ENCODE assay signal across 8 mouse cellular contexts in genomic region chr4:131915821-131916328, GRCm38 (mm10). TPM values are rescaled to one million over a fixed set of nuclear protein-coding genes. Genes with fewer than 3 reads are reported as not detected.
DNase-seq lines count a peak whose midpoint lies in the region; ATAC-seq lines count a peak whose summit lies in the region.

No protein-coding gene starts in this region.

- peaks cover 73% of the 10 kb centered on the region for H3K4me1 ChIP-seq in midbrain, embryonic 10.5 days
- H3K4me1 ChIP-seq in midbrain, embryonic 16.5 days (ENCODE audit: control insufficient read depth, insufficient read depth, low read length), result peaks cover 12% of the 10 kb centered on the region
- peaks cover 42% of the 10 kb centered on the region for H3K4me1 ChIP-seq in intestine, embryonic 16.5 days (ENCODE audit: control insufficient read depth, insufficient read depth, low read length)
- H3K4me1 ChIP-seq in neural tube, embryonic 14.5 days (ENCODE audit: control insufficient read depth, insufficient read depth, low read length), result peaks cover 22% of the 10 kb centered on the region

- H3K4me3 ChIP-seq in midbrain, embryonic 10.5 days, result peak overlapping the region; percentile 49
- no peak overlapping the region; the same call in 1 of the 2 replicates for H3K4me3 ChIP-seq in midbrain, embryonic 16.5 days (ENCODE audit: low read depth, low read length)
- no peak overlapping the region for H3K4me3 ChIP-seq in intestine, embryonic 16.5 days (ENCODE audit: low read length)
- no peak overlapping the region for H3K4me3 ChIP-seq in neural tube, embryonic 14.5 days (ENCODE audit: low read depth, low read length)

- no peak overlapping the region; the same call in 1 of the 2 replicates for H3K4me2 ChIP-seq in midbrain, embryonic 16.5 days (ENCODE audit: low read length)
- H3K4me2 ChIP-seq in intestine, embryonic 16.5 days (ENCODE audit: low read depth, low read length), result peak overlapping the region; percentile 54; the same call in 1 of the 2 replicates
- peak overlapping the region; percentile 33; the same call in 1 of the 2 replicates for H3K4me2 ChIP-seq in neural tube, embryonic 14.5 days (ENCODE audit: low read depth, low read length)

- no peaks in the 10 kb centered on the region for H3K9me3 ChIP-seq in midbrain, embryonic 10.5 days (replicated peaks)
- H3K9me3 ChIP-seq in midbrain, embryonic 16.5 days (replicated peaks; ENCODE audit: control insufficient read depth, low read length, poor library complexity, severe bottlenecking), result no peaks in the 10 kb centered on the region
- no peaks in the 10 kb centered on the region for H3K9me3 ChIP-seq in intestine, embryonic 16.5 days (ENCODE audit: control insufficient read depth, low read length)
- no peaks in the 10 kb centered on the region for H3K9me3 ChIP-seq in neural tube, embryonic 14.5 days (ENCODE audit: control insufficient read depth, low read length)

- no peak for ATAC-seq in midbrain, embryonic 16.5 days
- no peak for ATAC-seq in intestine, embryonic 16.5 days
- ATAC-seq in neural tube, embryonic 14.5 days (ENCODE audit: low read depth), result no peak
- no peak for ATAC-seq in erythroblast, adult 5-6 weeks (replicated peaks; ENCODE audit: low FRiP score, poor library complexity, severe bottlenecking)

- no peaks in the 10 kb centered on the region for H3K36me3 ChIP-seq in midbrain, embryonic 10.5 days
- no peaks in the 10 kb centered on the region for H3K36me3 ChIP-seq in midbrain, embryonic 16.5 days (ENCODE audit: control insufficient read depth, insufficient read depth, low read length)
- H3K36me3 ChIP-seq in intestine, embryonic 16.5 days (ENCODE audit: control insufficient read depth, insufficient read depth, low read length), result no peaks in the 10 kb centered on the region
- no peaks in the 10 kb centered on the region for H3K36me3 ChIP-seq in neural tube, embryonic 14.5 days (ENCODE audit: control insufficient read depth, insufficient read depth, low read length)

- H3K9ac ChIP-seq in midbrain, embryonic 16.5 days (ENCODE audit: low read depth, low read length), result no peak overlapping the region
- 0 out of 2 replicates have a peak overlapping the region, but pooled peaks have one; percentile 60 for H3K9ac ChIP-seq in intestine, embryonic 16.5 days (ENCODE audit: low read depth, low read length)
- no peak overlapping the region for H3K9ac ChIP-seq in neural tube, embryonic 14.5 days (replicated peaks; ENCODE audit: low read depth, low read length)

- peaks cover 99% of the 10 kb centered on the region for H3K27me3 ChIP-seq in midbrain, embryonic 10.5 days (ENCODE audit: low read depth, poor library complexity, severe bottlenecking)
- H3K27me3 ChIP-seq in midbrain, embryonic 16.5 days (ENCODE audit: control insufficient read depth, insufficient read depth, low read depth, low read length), result peaks cover 57% of the 10 kb centered on the region
- H3K27me3 ChIP-seq in intestine, embryonic 16.5 days (replicated peaks; ENCODE audit: control insufficient read depth, insufficient read depth, low read length), result peaks cover 26% of the 10 kb centered on the region
- H3K27me3 ChIP-seq in neural tube, embryonic 14.5 days (ENCODE audit: control insufficient read depth, insufficient read depth, low read length), result peaks cover 43% of the 10 kb centered on the region

- DNase-seq in heart, adult 11 months, result peak; percentile 91
- DNase-seq in heart, adult 9 months (ENCODE audit: low spot score in 2 of 2), result no peak
- peak; percentile 27 for DNase-seq in midbrain, embryonic 10.5 days (ENCODE audit: low spot score)
- no peak for DNase-seq in adrenal gland, postnatal 14 days

- no peak overlapping the region for H3K27ac ChIP-seq in midbrain, embryonic 10.5 days (replicated peaks)
- no peak overlapping the region for H3K27ac ChIP-seq in midbrain, embryonic 16.5 days (ENCODE audit: low read length)
- no peak overlapping the region for H3K27ac ChIP-seq in intestine, embryonic 16.5 days (ENCODE audit: low read length)
- H3K27ac ChIP-seq in neural tube, embryonic 14.5 days (ENCODE audit: low read depth, low read length), result no peak overlapping the region

- WGBS in midbrain, embryonic 10.5 days, result 13% methylated on average over 13 of the region's 13 CpGs
- 25% methylated on average over 13 of the region's 13 CpGs for WGBS in midbrain, embryonic 16.5 days
- 41% methylated on average over 13 of the region's 13 CpGs for WGBS in intestine, embryonic 16.5 days
- 13% methylated on average over 13 of the region's 13 CpGs for WGBS in neural tube, embryonic 14.5 days

RNA-seq across cellular contexts. Expression of gene Tmem200b, which starts 5.7 kb away (rescaled TPM):
- polyA plus RNA-seq in midbrain, embryonic 10.5 days (2016; fragmentation: Nextera tagmentation; extraction: Ambion mirVana), result 0.39 and 0.49 TPM in 2 replicates
- polyA plus RNA-seq in midbrain, embryonic 16.5 days (2015; fragmentation: Nextera tagmentation; extraction: Ambion mirVana), result 0.18 TPM in 1 of 2 replicates, not detected in the other
- polyA plus RNA-seq in intestine, embryonic 16.5 days (2015; fragmentation: Nextera tagmentation; extraction: Ambion mirVana), result 0.18 and 0.20 TPM in 2 replicates
- not detected in 2 replicates for polyA plus RNA-seq in neural tube, embryonic 14.5 days (2014; fragmentation: Nextera tagmentation; extraction: Ambion mirVana)
- 8.7 TPM in 2 replicates for total RNA-seq in adrenal gland, postnatal 14 days (2021)
- total RNA-seq in erythroblast, adult 5-6 weeks (2015; ENCODE audit: low replicate concordance), result not detected in 2 replicates
- total RNA-seq in erythroblast, adult 5-6 weeks (2017; ENCODE audit: low replicate concordance), result 2.0 TPM in 1 of 2 replicates, not detected in the other

RNA-seq across cellular contexts. Expression of gene Srsf4, which starts 42.5 kb away (rescaled TPM):
- polyA plus RNA-seq in midbrain, embryonic 10.5 days (2016; fragmentation: Nextera tagmentation; extraction: Ambion mirVana), result 147 and 157 TPM in 2 replicates
- 100 and 112 TPM in 2 replicates for polyA plus RNA-seq in midbrain, embryonic 16.5 days (2015; fragmentation: Nextera tagmentation; extraction: Ambion mirVana)
- 68.6 and 75.2 TPM in 2 replicates for polyA plus RNA-seq in intestine, embryonic 16.5 days (2015; fragmentation: Nextera tagmentation; extraction: Ambion mirVana)
- polyA plus RNA-seq in neural tube, embryonic 14.5 days (2014; fragmentation: Nextera tagmentation; extraction: Ambion mirVana), result 88.5 and 102 TPM in 2 replicates
- total RNA-seq in adrenal gland, postnatal 14 days (2021), result 69.2 and 73.4 TPM in 2 replicates
- 20.9 and 23.6 TPM in 2 replicates for total RNA-seq in erythroblast, adult 5-6 weeks (2015; ENCODE audit: low replicate concordance)
- total RNA-seq in erythroblast, adult 5-6 weeks (2017; ENCODE audit: low replicate concordance), result 45.2 and 61.6 TPM in 2 replicates

Comparison
In these comparisons a context has a peak if more than half of its experiments do, and no peak if none do; other contexts are left out.
1. DNase-seq: peak in heart, adult 11 months (single experiment) and midbrain, embryonic 10.5 days (single experiment); none in heart, adult 9 months (0 of 2) and adrenal gland, postnatal 14 days (single experiment).